Mouse (Mus musculus) bone marrow, adult 2 months (tissue): ENCODE measurements around the gene Crot. TPM values are rescaled to one million over a fixed set of nuclear protein-coding genes. Genes with fewer than 3 reads are reported as not detected.
"Not testable (repeated sequence)": the region's sequence is repeated elsewhere in the genome, so short reads cannot be mapped to it uniquely, and the experiment has no call there.

Experiments
- H3K27ac ChIP-seq: fragments of 200-500 bp; 2 replicates; pipeline ENCODE4 v1.5.1; 2012; ENCODE audit warnings: low read depth, mild to moderate bottlenecking, control low read depth, inconsistent platforms, low read length; ENCODE audit not compliant: control insufficient read depth, poor library complexity, insufficient read depth
- H3K4me1 ChIP-seq: fragments of 200-500 bp; 2 replicates; pipeline ENCODE4 v1.6.1; 2011; ENCODE audit warnings: low read length; ENCODE audit not compliant: control insufficient read depth, insufficient read depth
- H3K4me3 ChIP-seq: fragments of 200-500 bp; replicated peaks from 2 replicates; pipeline ENCODE3; 2011; ENCODE audit warnings: mild to moderate bottlenecking, low read depth, low read length, control low read depth; ENCODE audit not compliant: control insufficient read depth
- CTCF ChIP-seq: fragments of 200-500 bp; IDR thresholded peaks from 2 replicates; pipeline ENCODE4 v1.5.1; 2011; ENCODE audit warnings: low read length, control low read depth; ENCODE audit not compliant: control insufficient read depth, insufficient read depth
- POLR2A ChIP-seq: fragments of 200-500 bp; IDR thresholded peaks from 2 replicates; pipeline ENCODE4 v1.6.1; 2011; ENCODE audit warnings: low read depth, mild to moderate bottlenecking, control low read depth, low read length, borderline replicate concordance; ENCODE audit not compliant: control insufficient read depth
- WGBS: fragments of 180-500 bp; shearing (Covaris S2); methylation state at CpG from one replicate; pipeline ENCODE4 v1.1.7; 2018; 5-methylcytosine and 5-hydroxymethylcytosine counted together
- polyA plus RNA-seq: library from polyadenylated mRNA; stranded (reverse); fragments of >200 nt; gene quantifications from 2 replicates; pipeline ENCODE4 v1.2.4, GENCODE M21; 2011; ENCODE audit warnings: low replicate concordance; ENCODE audit not compliant: missing spikeins, insufficient read depth, insufficient read length

Gene Crot
- polyA plus RNA-seq, 1 experiment = 10.7 TPM

GRCm38 (mm10) chr5:8953660-8954059 is 43.5 kb downstream of the Crot start:
- Histone ChIP-seq H3K4me1 (no peaks in the 10 kb centered on the region), H3K4me3 (no peak overlapping the region), H3K27ac (no peak overlapping the region)
- WGBS = 39% methylated on average over 2 of the region's 2 CpGs
- no peak for TF ChIP-seq POLR2A
- TF ChIP-seq CTCF = no peak

DNA sequence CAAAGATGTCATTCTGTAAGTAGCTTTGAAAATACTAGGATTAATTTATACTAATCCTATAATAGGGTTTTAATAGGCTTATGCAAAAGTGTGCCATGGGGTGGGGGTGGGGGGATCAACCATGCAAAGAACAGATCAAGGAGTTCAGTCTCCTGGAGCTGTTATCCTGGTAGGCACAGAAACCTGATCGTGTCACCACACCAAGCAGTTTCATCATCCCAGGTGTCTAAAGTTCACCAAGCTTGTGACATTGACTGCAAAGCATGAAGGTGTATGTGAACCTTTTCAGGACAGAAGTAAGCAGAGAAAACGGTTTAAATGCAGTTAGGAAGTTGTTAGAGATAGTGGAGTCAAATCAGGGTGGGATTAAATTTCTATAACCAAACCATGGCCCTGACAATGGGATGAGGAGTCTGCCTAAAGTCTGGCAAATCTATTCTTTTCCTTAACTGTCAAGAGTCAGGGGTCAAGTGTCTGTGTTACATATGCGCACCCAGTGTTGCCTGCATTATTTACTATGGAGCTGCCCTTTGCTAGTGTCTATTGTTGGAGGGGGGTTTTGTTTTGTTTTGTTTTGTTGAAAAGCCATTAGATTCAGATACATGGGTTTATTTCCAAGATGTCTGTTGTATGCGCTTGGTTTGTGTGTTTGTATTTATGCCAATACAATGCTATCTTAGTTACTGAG is 49.6 kb downstream of the Crot start:
- no peak overlapping the region for H3K4me3 ChIP-seq
- no peak overlapping the region for H3K27ac ChIP-seq
- WGBS = 87% methylated on average over 4 of the region's 4 CpGs
- H3K4me1 ChIP-seq = no peaks in the 10 kb centered on the region
- TF ChIP-seq CTCF (no peak), POLR2A (no peak)

DNA sequence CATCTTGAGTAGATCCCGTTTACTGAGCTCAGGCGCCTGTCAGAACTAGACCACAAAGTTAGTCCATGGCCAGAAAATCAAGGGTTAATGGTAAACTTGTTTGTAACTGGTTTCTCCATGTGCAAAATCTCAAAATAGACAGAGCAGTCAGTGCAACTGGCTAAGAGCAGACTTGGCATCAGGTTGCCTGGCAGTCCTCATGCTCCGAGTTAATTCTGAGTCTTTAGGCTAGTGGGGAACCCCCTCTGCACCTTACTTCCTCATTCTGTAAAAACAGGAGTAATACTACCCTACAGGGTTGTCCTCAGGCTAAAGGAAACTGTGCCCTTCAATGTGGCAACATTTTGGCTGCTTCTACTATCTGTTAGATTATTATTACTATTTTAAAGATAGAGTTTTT is 53.3 kb downstream of the Crot start:
- no peak for TF ChIP-seq POLR2A
- no peak for TF ChIP-seq CTCF
- 37% methylated on average over 3 of the region's 3 CpGs for WGBS
- Histone ChIP-seq H3K4me3 (no peak overlapping the region), H3K4me1 (no peaks in the 10 kb centered on the region), H3K27ac (no peak overlapping the region)

GRCm38 (mm10) chr5:8941266-8941665 is 55.9 kb downstream of the Crot start:
- H3K4me3 ChIP-seq, H3K4me1 ChIP-seq, H3K27ac ChIP-seq: not testable (repeated sequence)
- no CpG with 5 or more reads among the region's 1 CpGs for WGBS

DNA sequence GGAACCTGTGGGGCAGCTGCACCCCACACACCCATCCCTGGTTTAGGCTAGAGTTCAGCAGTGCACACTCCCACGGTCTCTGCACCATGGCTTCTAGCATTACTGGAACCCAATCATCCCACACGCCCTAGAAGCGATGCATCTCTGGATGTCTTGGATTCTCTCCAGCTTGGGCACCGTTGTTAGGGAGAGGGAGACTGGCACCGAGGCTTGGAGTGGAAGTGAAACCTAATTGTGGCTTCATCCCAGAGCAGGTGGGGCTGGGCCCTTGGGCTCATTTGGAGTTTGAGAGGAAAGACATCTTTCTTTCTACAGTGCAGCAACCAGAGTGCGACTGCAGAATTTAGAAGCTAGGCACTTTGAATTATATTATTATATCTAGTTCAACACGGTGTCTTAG is 59.2 kb downstream of the Crot start:
- WGBS = 52% methylated on average over 7 of the region's 7 CpGs

DNA sequence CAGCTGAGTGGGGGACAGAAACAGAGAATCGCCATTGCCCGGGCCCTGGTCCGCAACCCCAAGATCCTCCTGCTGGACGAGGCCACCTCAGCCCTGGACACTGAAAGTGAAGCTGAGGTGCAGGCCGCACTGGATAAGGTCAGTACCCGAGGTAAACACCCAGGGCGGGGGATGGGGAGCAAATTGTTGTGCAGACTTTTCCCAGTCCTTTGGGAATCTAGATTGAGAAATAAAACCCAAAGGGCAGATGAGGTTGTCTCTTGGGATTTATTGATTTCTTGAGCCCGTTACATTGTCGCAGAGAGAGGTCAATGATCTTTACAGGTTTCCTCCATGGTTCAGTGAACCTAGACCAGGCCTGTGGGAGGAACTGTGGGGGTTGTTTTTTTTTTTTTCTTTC is 68.7 kb downstream of the Crot start:
- 92% methylated on average over 9 of the region's 9 CpGs for WGBS
- Histone ChIP-seq H3K4me1 (no peaks in the 10 kb centered on the region), H3K27ac (no peak overlapping the region), H3K4me3 (no peak overlapping the region)
- TF ChIP-seq CTCF (no peak), POLR2A (no peak)

More for the DNA sequence above, 59.2 kb downstream of the Crot start:
- no peak overlapping the region for H3K4me3 ChIP-seq
- no peaks in the 10 kb centered on the region for H3K4me1 ChIP-seq
- H3K27ac ChIP-seq = no peak overlapping the region
- no peak for TF ChIP-seq CTCF
- no peak for TF ChIP-seq POLR2A

DNA sequence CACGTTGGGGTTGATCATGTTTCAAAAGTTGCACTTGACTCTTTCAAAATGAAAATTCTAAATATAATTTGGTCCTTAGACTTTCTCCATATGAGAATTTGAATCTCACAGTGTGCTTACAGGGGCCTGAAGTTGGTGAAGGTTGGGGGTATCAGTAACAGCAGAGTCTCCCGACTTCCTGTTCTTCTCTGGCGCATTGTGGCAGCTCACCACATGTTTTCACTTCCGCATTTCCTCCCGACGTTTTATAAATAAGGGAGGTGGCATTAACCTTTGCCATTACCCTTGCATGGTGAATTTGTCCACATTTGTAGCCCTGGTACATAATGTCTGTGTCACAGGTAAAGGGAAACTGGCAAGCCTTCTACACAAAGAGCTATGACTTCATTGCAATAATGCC is 80.1 kb downstream of the Crot start:
- Histone ChIP-seq H3K4me1 (no peaks in the 10 kb centered on the region), H3K4me3 (no peak overlapping the region), H3K27ac (no peak overlapping the region)
- TF ChIP-seq POLR2A (no peak), CTCF (no peak)
- WGBS = 5% methylated on average over 6 of the region's 6 CpGs

DNA sequence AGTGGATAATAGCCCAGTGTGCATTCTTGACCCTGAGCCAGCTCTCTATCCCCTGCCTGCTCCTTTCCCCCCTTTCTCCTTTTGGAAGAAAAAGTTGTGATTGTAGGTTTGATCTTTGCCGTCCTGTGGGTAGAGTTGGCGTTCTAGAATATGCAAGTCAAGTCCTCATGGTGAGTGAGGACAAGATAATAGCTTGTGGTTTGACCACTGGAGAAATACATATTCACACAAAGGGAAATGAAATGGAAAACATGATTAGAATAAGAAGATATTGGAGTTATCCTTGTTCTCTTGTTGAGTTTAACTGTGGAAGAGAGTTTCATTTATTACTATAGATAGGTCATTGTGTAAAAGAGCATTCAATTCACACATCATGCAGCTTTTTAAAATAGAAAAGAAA is 80.7 kb downstream of the Crot start:
- TF ChIP-seq POLR2A (no peak), CTCF (no peak)
- H3K4me1 ChIP-seq = no peaks in the 10 kb centered on the region; the same call in 1 of the 2 replicates
- WGBS = 51% methylated on average over 2 of the region's 2 CpGs
- H3K4me3 ChIP-seq = no peak overlapping the region
- no peak overlapping the region for H3K27ac ChIP-seq

Other genes starting within 250 kb of the Crot start
- 4.4 and 5.7 TPM in 2 replicates for gene Abcb1b, start 199.2 kb downstream of the Crot start, polyA plus RNA-seq
- 57.4 and 61.3 TPM in 2 replicates for gene Abcb4, start 103.6 kb downstream of the Crot start, polyA plus RNA-seq
- 11.3 and 12.9 TPM in 2 replicates for gene Tmem243, start 103.3 kb upstream of the Crot start, polyA plus RNA-seq
- gene Dmtf1, start 164.5 kb upstream of the Crot start, polyA plus RNA-seq = 9.7 and 11.9 TPM in 2 replicates